Mouse (Mus musculus) erythroblast, embryonic 14.5 days (primary cell): ENCODE data around the gene Sorcs3. TPM values are rescaled to one million over a fixed set of nuclear protein-coding genes. Genes with fewer than 3 reads are reported as not detected.

Source experiments
- H3K27me3 ChIP-seq: 2 replicates; pipeline ENCODE4 v1.6.1; 2012; ENCODE audit warnings: inconsistent platforms; ENCODE audit not compliant: control insufficient read depth
- H3K36me3 ChIP-seq: 2 replicates; pipeline ENCODE4 v1.6.1; 2012; ENCODE audit warnings: mild to moderate bottlenecking, inconsistent platforms; ENCODE audit not compliant: control insufficient read depth
- H3K4me1 ChIP-seq: 2 replicates; pipeline ENCODE4 v1.6.1; 2012; ENCODE audit warnings: inconsistent platforms; ENCODE audit not compliant: control insufficient read depth
- H3K4me3 ChIP-seq: replicated peaks from 2 replicates; pipeline ENCODE3; 2012; ENCODE audit warnings: moderate library complexity, mild to moderate bottlenecking, inconsistent platforms
- H3K9me3 ChIP-seq: 2 replicates; pipeline ENCODE4 v1.6.1; 2012; ENCODE audit warnings: low read length, inconsistent platforms, mixed read lengths; ENCODE audit not compliant: control insufficient read depth
- GATA1 ChIP-seq: IDR thresholded peaks from 2 replicates; pipeline ENCODE4 v1.6.1; 2012; ENCODE audit warnings: low read length, inconsistent platforms, mixed read lengths
- TAL1 ChIP-seq: IDR thresholded peaks from 3 replicates; pipeline ENCODE4 v1.6.1; 2012; ENCODE audit warnings: low read length, inconsistent platforms, mixed read lengths
- polyA plus RNA-seq: library from polyadenylated mRNA; stranded (reverse); fragments of >175 nt; gene quantifications from 2 replicates; pipeline ENCODE4 v1.2.3, GENCODE M21; 2012

Gene Sorcs3
- polyA plus RNA-seq, 1 experiment: not detected

DNA sequence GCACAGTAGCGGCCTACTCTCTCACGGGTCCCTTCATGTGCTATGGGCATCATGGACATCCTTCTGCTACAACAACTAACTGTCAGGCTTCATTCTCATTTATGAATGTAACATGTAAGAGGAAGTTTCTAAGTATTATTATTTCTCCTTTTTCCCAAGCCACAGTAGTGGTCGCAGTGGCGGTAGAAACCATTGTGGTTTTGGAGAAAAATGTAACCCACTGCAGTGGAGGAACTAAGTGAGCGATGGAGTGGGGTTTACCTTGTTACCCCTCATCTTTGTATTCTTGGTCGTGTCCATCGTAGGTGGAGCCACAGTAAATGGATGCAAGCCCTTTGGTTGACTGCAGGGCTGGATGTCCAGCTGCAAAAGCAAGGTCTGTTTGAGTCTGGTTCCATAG is 318.0 kb downstream of the Sorcs3 start:
- Histone ChIP-seq H3K4me1 (no peaks in the 10 kb centered on the region), H3K36me3 (no peaks in the 10 kb centered on the region), H3K4me3 (no peak overlapping the region), H3K9me3 (peaks cover 31% of the 10 kb centered on the region), H3K27me3 (no peaks in the 10 kb centered on the region)
- TF ChIP-seq TAL1 (no peak), GATA1 (no peak)

DNA sequence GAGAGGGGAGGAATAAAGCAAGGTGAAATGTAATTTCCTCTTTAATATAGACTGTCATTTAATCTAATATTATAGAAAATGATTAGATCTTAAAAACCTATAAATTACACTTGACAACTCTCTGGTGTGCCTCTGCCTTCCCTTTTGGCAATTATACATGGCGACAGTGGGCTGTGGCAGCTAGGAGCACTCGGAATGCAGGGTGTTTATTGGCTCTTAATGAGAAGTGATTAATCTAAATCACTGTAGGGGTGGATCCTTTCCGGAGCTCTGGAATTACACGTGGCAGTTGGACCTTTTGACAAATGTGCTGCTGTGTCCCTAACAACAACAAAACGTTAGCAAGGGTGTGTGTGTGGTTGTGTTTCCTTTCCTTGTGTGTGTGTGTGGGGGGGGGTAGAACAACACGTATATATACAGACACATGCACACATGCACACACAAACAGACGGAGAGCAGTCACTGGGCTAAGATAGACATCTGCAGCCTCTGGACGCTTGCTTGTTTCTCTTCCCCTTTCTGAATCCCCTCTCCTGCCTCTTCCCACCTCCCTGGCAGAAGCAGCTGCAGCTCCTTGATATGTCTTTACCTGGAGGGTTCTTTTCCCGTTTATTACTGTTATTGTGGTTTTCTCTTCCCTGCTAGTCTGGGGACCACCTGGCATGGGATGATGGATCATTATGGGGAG is 318.8 kb downstream of the Sorcs3 start:
- no peaks in the 10 kb centered on the region for H3K36me3 ChIP-seq
- no peak overlapping the region for H3K4me3 ChIP-seq
- H3K4me1 ChIP-seq: no peaks in the 10 kb centered on the region
- peaks cover 33% of the 10 kb centered on the region for H3K9me3 ChIP-seq
- no peaks in the 10 kb centered on the region for H3K27me3 ChIP-seq
- TF ChIP-seq TAL1: no peak
- no peak for TF ChIP-seq GATA1

DNA sequence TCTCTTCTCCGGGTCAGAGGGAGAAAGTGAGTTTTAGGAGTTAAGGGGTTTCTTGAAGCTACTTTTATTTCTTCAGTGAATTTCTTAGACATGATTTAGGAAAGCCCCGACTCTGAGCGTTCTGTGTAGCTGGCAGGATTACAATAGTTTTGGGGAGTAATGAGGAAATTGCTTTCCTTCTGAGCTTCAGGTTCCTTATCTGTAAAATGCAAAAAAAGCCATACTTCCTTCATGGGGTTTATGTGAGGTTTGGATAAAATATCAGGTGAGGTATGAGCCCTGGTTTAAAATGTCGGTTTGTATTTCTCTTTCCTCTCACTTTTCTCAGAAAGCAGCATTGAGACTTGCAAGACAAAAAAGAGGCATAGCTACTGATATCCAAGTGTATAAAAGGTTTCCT is 327.8 kb downstream of the Sorcs3 start:
- no peak for TF ChIP-seq GATA1
- TF ChIP-seq TAL1: no peak
- Histone ChIP-seq H3K4me3 (no peak overlapping the region), H3K27me3 (no peaks in the 10 kb centered on the region), H3K4me1 (no peaks in the 10 kb centered on the region), H3K36me3 (no peaks in the 10 kb centered on the region), H3K9me3 (peaks cover 12% of the 10 kb centered on the region; the same call in 1 of the 2 replicates)

DNA sequence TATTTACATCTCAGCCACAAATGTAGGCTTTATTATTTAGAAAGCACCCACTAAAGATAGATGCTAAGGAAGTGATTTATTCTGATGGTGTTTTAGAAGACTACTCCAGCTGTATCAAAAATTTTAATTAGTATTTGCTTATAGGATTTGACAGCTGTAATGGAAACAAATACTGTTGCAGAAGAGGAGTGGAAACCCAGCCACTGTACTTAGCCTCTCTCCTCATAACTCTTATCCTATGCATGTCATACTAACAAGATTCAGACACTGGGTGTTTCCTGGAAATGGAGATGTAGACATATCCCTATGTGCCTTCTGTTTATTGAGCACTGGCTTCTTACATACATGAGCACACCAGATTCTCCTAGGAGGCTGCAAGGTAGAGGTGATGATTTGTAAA is 338.5 kb downstream of the Sorcs3 start:
- Histone ChIP-seq H3K4me1 (no peaks in the 10 kb centered on the region), H3K9me3 (peaks cover 14% of the 10 kb centered on the region), H3K36me3 (no peaks in the 10 kb centered on the region), H3K27me3 (no peaks in the 10 kb centered on the region), H3K4me3 (no peak overlapping the region)
- no peak for TF ChIP-seq TAL1

DNA sequence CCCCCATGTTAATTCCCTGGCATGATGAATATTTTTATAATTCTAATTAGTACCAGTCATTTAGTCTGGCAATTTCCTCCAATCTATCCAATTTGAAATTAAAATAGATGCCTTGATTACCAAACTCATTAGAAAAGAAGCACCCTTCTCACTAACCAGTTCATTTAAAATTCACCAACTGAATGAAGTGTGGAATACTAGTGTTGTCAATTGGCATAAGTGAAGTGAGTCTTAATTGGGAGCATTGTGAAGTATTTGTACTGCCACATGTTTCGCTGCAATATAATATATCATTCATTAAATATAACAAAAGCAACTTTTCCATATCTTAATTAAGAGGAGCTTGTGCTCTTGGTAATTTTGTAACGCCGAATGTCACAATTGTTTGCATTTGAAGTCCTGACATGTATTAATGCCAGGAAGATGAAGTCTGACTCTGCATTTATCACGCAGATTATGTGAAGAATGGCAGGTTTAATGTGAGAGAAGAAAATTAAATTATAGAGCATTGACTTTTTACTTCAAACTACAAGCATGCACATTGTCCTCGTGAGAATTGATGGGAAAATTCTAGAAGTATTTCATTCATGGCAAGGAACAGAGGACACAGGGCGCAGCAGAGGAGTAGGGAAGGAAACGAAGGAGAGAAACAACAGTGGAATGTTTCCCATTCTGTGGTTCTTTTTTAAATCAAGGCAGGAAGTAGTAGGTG is 339.8 kb downstream of the Sorcs3 start:
- no peak for TF ChIP-seq GATA1
- no peak for TF ChIP-seq TAL1
- H3K27me3 ChIP-seq: no peaks in the 10 kb centered on the region
- peaks cover 8% of the 10 kb centered on the region for H3K9me3 ChIP-seq
- no peaks in the 10 kb centered on the region for H3K36me3 ChIP-seq
- no peak overlapping the region for H3K4me3 ChIP-seq
- no peaks in the 10 kb centered on the region for H3K4me1 ChIP-seq

DNA sequence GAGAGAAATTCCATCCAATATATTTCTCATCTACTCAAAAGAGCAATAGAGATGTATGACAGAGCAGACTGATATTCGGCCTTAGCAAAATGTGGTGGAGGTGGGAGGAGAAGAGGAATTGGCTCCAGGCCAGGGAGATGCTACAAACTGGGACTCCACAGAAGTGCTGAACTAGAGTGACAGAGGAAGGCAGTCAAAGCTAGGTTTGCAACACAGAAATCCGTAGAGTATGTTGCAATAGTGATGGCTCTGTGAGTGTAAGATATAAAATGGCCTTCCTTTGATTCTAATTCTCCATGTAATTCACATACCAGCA is 340.3 kb downstream of the Sorcs3 start:
- H3K4me1 ChIP-seq: no peaks in the 10 kb centered on the region
- no peaks in the 10 kb centered on the region for H3K36me3 ChIP-seq
- H3K27me3 ChIP-seq: no peaks in the 10 kb centered on the region
- TF ChIP-seq TAL1 (no peak), GATA1 (no peak)
- no peak overlapping the region for H3K4me3 ChIP-seq
- H3K9me3 ChIP-seq: peaks cover 6% of the 10 kb centered on the region

DNA sequence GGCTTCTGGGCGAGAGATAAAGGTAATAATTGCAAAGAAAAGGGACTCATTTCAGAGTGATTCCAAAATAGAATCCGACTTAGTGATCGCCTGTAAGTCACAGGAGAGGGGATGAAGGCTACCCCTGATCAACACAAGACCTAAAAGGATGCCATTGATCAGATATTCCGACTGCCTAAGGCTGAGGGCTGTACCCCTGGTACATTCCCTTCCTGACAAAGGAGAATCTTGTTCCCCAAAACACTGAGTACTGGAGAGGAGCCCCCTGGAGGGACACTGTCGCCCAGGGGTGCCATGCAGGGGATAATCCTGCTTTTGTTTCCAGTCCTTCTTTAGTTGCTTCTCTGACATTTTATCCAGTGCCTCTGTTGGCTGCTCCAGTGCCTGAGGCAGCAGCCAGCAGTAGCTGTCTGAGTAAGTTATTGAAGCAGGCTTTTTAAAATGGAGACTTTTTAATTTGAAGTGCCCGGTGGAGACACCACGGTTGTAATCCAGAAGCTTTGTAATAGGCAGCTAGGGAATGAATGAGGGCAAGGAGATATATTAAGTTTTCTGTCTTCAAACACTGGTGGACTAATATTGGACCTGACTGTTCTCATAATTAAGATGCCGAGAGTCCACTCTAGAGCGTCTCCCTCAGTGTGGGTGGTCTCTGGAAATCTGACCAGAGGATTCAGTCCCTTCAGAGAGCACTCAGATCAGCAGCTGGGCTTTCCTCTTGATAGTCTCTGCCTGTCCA is 342.5 kb downstream of the Sorcs3 start:
- Histone ChIP-seq H3K9me3 (peaks cover 6% of the 10 kb centered on the region), H3K27me3 (no peaks in the 10 kb centered on the region), H3K4me3 (no peak overlapping the region), H3K36me3 (no peaks in the 10 kb centered on the region), H3K4me1 (no peaks in the 10 kb centered on the region)
- no peak for TF ChIP-seq GATA1
- TF ChIP-seq TAL1: no peak

DNA sequence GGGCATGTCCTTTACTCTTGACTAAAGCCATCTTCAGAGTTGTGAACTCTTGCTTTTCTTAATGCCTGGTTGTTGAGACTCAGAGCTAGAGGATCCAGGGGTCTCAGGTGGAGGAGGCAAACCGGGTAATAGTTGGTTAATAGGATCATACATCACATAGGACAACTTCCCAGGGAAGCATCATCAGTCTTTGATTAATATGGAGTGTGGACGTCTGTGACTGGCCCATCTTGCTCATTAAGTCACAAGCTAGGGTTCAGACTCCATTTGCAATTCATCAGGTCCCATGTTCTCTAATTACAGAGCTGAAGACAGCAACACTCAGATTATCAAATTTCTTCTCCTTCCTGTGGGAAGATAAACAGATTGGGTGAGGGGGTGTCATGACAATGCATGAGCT is 353.6 kb downstream of the Sorcs3 start:
- Histone ChIP-seq H3K36me3 (no peaks in the 10 kb centered on the region), H3K4me1 (no peaks in the 10 kb centered on the region), H3K9me3 (peaks cover 5% of the 10 kb centered on the region; the same call in 1 of the 2 replicates), H3K27me3 (no peaks in the 10 kb centered on the region), H3K4me3 (no peak overlapping the region)
- TF ChIP-seq TAL1 (no peak), GATA1 (no peak)

DNA sequence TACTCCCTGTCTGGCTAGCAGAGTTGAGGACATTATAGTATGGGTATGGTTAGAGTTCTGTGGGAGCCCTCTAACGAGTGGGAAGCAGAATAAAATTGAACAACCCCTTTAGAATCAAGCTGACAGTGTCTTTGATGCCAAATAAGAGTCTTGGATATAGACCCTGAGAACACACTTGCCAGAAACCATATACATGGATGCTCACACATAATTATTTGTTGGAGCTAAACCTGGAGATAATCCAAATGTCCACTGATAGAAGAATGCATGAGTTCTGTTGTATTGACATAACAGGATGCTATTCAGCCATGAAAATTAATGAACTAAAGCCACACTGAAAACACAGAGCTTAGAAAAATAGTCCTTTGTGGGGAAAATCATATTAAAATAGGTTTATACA is 369.9 kb downstream of the Sorcs3 start:
- no peak overlapping the region for H3K4me3 ChIP-seq
- no peaks in the 10 kb centered on the region for H3K4me1 ChIP-seq

More for the DNA sequence above, 369.9 kb downstream of the Sorcs3 start:
- H3K36me3 ChIP-seq: no peaks in the 10 kb centered on the region
- peaks cover 5% of the 10 kb centered on the region for H3K9me3 ChIP-seq
- TF ChIP-seq TAL1 (no peak), GATA1 (no peak)
- H3K27me3 ChIP-seq: no peaks in the 10 kb centered on the region
